Mouse (Mus musculus) limb, embryonic 15.5 days (tissue): ENCODE results near the gene Gm17455. TPM values are rescaled to one million over a fixed set of nuclear protein-coding genes. Genes with fewer than 3 reads are reported as not detected.

Experiments used
- ATAC-seq: fragments of 200-750 bp; cut with Nextera tagmentation; 2 replicates; pipeline ENCODE4 v1.8.0; 2017; ENCODE audit warnings: low read depth, moderate TSS enrichment; ENCODE audit not compliant: insufficient number of reproducible peaks, low FRiP score, low TSS enrichment
- H3K27ac ChIP-seq: fragments of 300-500 bp; sonication (generic); 2 replicates; pipeline ENCODE4 v1.5.1; 2015; ENCODE audit warnings: moderate library complexity, mild to moderate bottlenecking, inconsistent platforms
- H3K27me3 ChIP-seq: fragments of 300-500 bp; sonication (generic); 2 replicates; pipeline ENCODE4 v1.6.1; 2015; ENCODE audit warnings: inconsistent platforms
- H3K36me3 ChIP-seq: fragments of 300-500 bp; sonication (generic); 2 replicates; pipeline ENCODE4 v1.6.1; 2015; ENCODE audit warnings: inconsistent platforms
- H3K4me1 ChIP-seq: fragments of 300-500 bp; sonication (generic); 2 replicates; pipeline ENCODE4 v1.6.1; 2015; ENCODE audit warnings: inconsistent platforms
- H3K4me2 ChIP-seq: fragments of 300-500 bp; sonication (generic); 2 replicates; pipeline ENCODE4 v1.6.1; 2015; ENCODE audit warnings: mild to moderate bottlenecking, inconsistent platforms
- H3K4me3 ChIP-seq: fragments of 300-500 bp; sonication (generic); 2 replicates; pipeline ENCODE4 v1.5.1; 2015; ENCODE audit warnings: mild to moderate bottlenecking, inconsistent platforms
- H3K9ac ChIP-seq: fragments of 300-500 bp; sonication (generic); 2 replicates; pipeline ENCODE4 v1.6.1; 2015; ENCODE audit warnings: inconsistent platforms
- H3K9me3 ChIP-seq: fragments of 300-500 bp; sonication (generic); 2 replicates; pipeline ENCODE4 v1.6.1; 2016; ENCODE audit warnings: inconsistent platforms
- WGBS: fragments of 180-500 bp; shearing (Covaris S2); methylation state at CpG from one replicate; pipeline ENCODE4 v1.1.7; 2015; 5-methylcytosine and 5-hydroxymethylcytosine counted together
- polyA plus RNA-seq: library from polyadenylated mRNA; unstranded; fragments of >200 nt; fragmentation: Nextera tagmentation; extraction: Ambion mirVana; gene quantifications from 2 replicates; pipeline ENCODE4 v1.2.1, GENCODE M21; 2015

Gene Gm17455
- 1.2 and 4.0 TPM in 2 replicates for polyA plus RNA-seq

DNA sequence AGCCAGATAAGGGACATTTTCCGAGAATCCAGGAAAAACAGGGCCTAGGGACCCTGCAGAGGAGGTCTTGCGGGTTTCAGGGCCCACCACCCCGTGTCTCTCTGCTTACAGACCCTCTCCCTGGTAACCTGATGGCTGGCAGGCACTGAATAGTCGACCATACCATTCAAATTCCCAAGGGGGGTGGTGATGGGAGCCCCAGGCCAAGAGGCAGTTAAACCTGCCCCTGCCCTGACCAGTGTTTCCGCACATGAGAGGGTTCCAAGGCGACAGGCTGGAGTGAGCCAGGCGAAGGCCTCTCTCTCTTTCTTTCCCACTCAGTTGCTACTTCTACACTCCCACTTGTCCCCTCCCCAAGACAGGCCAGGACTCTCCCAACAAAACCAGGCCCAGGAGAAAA is at the start of gene Gm17455:
Gene Gm17455, plus strand, starts transcription at position 278 of the 400 bp plus-strand sequence.
- Histone ChIP-seq H3K4me1 (peaks cover 21% of the 10 kb centered on the region), H3K36me3 (no peaks in the 10 kb centered on the region), H3K4me2 (no peak within 1 kb of the TSS), H3K9ac (no peak within 1 kb of the TSS), H3K27ac (peak within 1 kb of the TSS; percentile 33; the same call in 1 of the 2 replicates), H3K27me3 (no peaks in the 10 kb centered on the region), H3K9me3 (no peaks in the 10 kb centered on the region), H3K4me3 (no peak within 1 kb of the TSS)
- WGBS = 59% methylated on average over 7 of the region's 7 CpGs
- ATAC-seq = no peak

DNA sequence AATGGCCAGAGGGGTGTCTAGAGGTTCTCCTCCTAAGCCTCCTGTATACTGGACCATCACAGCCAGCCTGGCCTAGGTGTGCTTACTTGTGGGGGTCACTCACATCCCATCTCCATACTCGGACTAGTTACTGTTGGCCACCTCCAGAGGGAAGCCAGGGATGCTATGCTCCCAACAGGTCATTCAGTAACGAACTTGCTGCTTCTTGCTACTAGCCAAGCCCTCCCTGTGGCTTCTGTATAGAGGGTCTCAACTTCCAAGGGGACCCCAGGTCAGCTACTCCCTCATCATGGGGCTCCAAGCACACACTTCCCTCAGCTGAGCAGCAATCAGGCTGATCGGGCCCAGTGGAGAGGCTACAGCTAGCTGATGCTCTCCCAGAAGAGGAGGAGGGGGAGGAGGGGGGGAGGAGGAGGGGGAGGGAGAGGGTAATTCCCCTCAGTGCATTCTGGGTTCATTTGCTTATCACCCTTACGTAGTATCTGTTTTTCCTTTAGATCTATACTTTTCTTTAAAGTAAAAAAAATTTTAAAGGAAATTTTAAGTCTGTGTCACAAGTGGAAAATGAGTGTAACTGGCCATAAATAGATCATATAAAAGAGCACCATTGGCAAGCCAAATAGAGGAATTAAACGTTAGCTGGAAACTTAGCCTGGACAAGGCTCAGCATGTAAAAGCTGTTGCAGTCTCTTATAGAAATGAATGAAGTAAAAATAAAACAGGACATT is 49.3 kb upstream of the Gm17455 start:
- H3K36me3 ChIP-seq = no peaks in the 10 kb centered on the region
- H3K9ac ChIP-seq = no peak overlapping the region
- H3K4me1 ChIP-seq = peaks cover 76% of the 10 kb centered on the region
- H3K9me3 ChIP-seq = no peaks in the 10 kb centered on the region
- H3K4me3 ChIP-seq = peak overlapping the region; percentile 28
- WGBS = 34% methylated on average over 5 of the region's 5 CpGs
- peak overlapping the region; percentile 89 for H3K27ac ChIP-seq
- H3K4me2 ChIP-seq = peak overlapping the region; percentile 40
- peaks cover 15% of the 10 kb centered on the region for H3K27me3 ChIP-seq
- ATAC-seq = 0 out of 2 replicates have a peak, but pooled peaks have one; percentile 12

DNA sequence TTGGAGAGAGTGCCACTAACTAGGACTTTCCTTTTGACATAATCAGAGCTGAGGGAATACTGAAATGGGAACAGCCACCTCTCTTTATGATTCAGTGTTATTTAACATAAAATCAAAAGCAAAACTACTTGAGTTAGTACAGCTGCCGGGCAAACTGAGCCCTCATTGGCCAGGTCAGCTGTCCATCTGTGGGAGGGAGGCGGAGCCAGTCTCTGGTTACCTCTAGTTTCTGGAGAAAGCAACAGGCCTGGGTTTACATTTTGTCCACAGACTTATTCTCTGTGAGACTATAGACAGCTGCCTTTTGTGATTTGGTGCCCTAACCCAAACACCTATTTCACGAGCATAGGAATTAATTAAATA is 48.7 kb upstream of the Gm17455 start:
- H3K9ac ChIP-seq = no peak overlapping the region
- ATAC-seq = peak; percentile 67; the same call in 1 of the 2 replicates
- H3K4me2 ChIP-seq = peak overlapping the region; percentile 40
- H3K27ac ChIP-seq = peak overlapping the region; percentile 89
- peaks cover 15% of the 10 kb centered on the region for H3K27me3 ChIP-seq
- peaks cover 76% of the 10 kb centered on the region for H3K4me1 ChIP-seq
- H3K4me3 ChIP-seq = peak overlapping the region; percentile 28
- 18% methylated on average over 3 of the region's 3 CpGs for WGBS
- no peaks in the 10 kb centered on the region for H3K9me3 ChIP-seq
- H3K36me3 ChIP-seq = no peaks in the 10 kb centered on the region

DNA sequence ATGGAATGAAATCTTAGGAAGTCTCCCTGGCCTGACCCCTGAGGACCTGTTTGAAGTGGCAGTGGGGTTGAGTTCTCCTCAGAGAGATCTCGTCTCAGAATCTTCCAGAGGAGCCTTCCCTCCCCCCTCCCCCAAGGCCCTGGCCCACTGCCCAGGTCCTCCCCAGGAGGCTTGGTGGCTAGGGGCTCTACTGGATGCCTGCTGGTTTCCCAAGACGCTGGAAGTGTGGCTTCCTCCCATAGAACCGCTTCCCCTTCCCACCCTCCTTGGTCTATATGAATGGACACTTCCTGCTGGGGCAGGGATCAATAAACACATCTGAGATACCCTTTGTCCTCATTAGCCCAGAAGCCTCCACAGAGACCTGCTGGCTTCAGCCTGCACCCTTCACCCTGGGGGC is 48.3 kb upstream of the Gm17455 start:
- Histone ChIP-seq H3K9me3 (no peaks in the 10 kb centered on the region), H3K4me1 (peaks cover 73% of the 10 kb centered on the region), H3K4me3 (no peak overlapping the region), H3K27me3 (peaks cover 15% of the 10 kb centered on the region), H3K27ac (peak overlapping the region; percentile 89), H3K9ac (no peak overlapping the region), H3K36me3 (no peaks in the 10 kb centered on the region), H3K4me2 (0 out of 2 replicates have a peak overlapping the region, but pooled peaks have one; percentile 40)
- ATAC-seq = no peak
- 12% methylated on average over 3 of the region's 3 CpGs for WGBS

DNA sequence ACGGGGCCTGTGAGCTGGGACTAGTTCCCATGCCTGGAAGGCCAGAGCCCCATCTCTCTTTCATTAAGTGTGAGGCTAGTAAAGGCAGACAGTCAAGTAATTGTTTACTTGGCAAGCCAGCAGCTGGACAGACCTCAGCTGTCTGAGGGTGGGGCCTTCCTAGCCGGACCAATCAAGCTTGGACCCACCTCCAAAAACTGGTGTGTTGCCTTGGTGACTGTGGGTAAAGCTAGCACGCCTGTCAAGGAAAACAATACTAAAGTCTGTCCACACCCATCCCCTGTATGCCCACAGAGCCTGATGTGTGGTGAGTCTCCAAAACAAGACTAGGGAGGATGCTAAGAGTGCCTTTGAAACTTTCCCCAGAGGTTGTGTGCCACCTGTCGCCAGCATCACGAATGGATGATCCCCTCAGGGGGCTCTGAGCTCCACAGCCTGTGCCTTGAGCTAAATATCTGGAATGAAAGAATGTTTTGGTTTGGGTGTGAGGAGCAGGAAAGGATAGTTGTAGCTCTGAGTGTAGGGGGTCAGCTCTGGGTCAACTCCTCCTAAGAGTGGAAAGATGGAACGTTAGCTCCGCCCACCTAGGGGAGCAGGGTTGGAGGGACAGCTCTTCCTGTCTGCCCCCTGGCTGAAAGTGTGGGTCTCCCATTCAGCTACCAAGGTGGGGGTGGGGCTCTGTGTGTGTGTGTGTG is 47.6 kb upstream of the Gm17455 start:
- H3K4me2 ChIP-seq = no peak overlapping the region
- H3K4me3 ChIP-seq = no peak overlapping the region
- H3K4me1 ChIP-seq = peaks cover 66% of the 10 kb centered on the region
- H3K27ac ChIP-seq = peak overlapping the region; percentile 89
- no peaks in the 10 kb centered on the region for H3K9me3 ChIP-seq
- peaks cover 12% of the 10 kb centered on the region for H3K27me3 ChIP-seq
- ATAC-seq = peak; percentile 66
- no peaks in the 10 kb centered on the region for H3K36me3 ChIP-seq
- H3K9ac ChIP-seq = no peak overlapping the region
- WGBS = 24% methylated on average over 7 of the region's 7 CpGs

DNA sequence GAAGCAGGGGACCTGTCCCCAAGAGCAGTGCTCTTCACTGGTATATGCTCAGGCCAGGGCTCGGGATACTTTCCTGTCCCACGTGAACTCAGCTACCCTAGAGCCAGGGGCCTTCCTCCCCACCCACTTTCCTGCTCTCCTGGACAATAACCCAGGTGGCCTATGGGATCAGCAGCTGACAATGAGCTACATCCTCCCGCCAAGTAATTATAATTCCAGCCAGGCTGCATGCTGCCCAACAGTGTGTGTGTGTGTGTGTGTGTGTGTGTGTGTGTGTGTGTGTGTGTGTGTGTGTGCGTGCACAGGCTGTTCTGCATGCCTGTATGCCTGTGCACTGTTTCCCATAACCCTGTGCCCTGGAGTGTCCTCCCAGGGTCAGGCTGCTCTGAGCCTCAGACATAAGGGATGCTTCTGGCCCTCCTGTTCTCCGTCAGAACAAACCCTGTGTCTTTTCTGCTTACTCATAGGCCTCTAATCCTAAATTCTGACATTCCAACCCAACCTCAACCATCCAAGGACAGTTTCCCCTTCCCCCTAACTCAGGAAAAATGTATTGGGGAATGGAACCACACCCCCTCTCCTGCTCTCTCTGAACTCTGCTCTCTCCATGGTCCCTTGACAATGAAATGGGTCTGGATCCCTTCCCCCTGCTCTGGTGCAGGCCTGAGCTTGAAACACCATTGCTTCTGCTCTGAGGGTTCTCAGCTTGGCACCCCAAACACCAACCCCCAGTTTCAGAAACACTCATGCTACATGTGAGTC is 46.1 kb upstream of the Gm17455 start:
- 47% methylated on average over 5 of the region's 5 CpGs for whole genome bisulfite sequencing
- 0 out of 2 replicates have a peak overlapping the region, but pooled peaks have one; percentile 17 for H3K27ac ChIP-seq

DNA sequence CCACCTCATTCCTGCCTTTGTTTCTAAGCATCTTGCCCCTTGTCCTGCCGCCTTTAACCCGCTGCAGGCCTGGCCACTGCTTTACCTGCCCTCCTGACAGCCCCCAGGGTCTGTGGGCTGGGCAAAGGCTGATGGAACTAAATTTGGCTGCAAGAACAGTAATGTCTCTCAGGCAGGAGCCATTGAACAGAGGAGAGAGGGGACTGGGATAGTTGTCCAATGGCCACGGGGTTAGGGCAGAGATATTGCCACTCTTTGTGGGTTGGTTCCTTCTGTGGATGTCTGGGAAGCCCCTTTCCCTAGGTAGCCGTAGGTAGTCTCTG is 45.6 kb upstream of the Gm17455 start:
- H3K4me1 ChIP-seq = peaks cover 51% of the 10 kb centered on the region
- no peak for ATAC-seq
- no peak overlapping the region for H3K4me2 ChIP-seq
- 92% methylated on average over 4 of the region's 4 CpGs for whole genome bisulfite sequencing
- H3K36me3 ChIP-seq = no peaks in the 10 kb centered on the region
- no peak overlapping the region for H3K27ac ChIP-seq
- no peak overlapping the region for H3K9ac ChIP-seq
- H3K9me3 ChIP-seq = no peaks in the 10 kb centered on the region
- no peak overlapping the region for H3K4me3 ChIP-seq
- no peaks in the 10 kb centered on the region for H3K27me3 ChIP-seq

More for the DNA sequence above, 46.1 kb upstream of the Gm17455 start:
- H3K36me3 ChIP-seq = no peaks in the 10 kb centered on the region
- no peak for ATAC-seq
- no peak overlapping the region for H3K9ac ChIP-seq
- no peak overlapping the region for H3K4me3 ChIP-seq
- H3K9me3 ChIP-seq = no peaks in the 10 kb centered on the region
- H3K4me2 ChIP-seq = no peak overlapping the region
- peaks cover 53% of the 10 kb centered on the region for H3K4me1 ChIP-seq
- no peaks in the 10 kb centered on the region for H3K27me3 ChIP-seq

DNA sequence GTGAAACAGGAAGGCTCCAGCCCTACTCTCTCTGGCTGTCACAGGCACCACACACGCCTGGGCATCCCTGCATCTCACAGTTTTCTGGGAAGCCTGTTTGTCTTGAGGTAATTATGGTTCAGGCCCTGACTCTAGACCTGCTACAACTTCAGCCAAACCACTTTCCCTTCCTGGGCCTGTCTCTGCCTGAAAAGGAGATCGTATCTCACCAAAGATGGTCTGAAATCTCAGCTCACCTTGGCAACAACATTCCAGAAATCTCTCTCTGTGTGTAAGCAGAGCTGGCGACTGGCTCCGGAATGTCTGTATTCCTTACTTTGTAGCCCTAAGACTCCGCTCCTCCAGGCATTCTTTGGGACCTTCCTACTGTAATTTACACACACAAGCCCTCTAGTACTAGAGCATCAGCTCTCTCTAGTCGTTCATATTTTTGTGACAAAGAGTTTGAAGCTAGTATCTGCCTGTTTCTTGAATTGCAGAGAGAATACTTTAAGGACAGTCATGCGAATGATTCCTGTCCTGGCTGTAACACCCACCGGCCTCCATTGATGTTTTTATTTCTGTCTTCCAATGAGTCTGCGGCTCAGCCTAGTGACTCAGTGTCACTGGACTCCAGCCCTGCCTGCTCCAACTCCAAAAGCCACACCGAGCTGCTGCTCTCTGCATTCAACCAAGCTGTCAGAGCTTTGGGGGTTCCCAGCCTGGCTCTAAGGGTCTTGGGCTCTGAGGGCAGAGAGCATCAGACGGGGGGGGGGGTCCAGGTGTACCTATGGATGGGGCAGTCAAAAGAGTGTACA is 44.4 kb upstream of the Gm17455 start:
- Histone ChIP-seq H3K4me3 (no peak overlapping the region), H3K9me3 (no peaks in the 10 kb centered on the region), H3K4me1 (peaks cover 43% of the 10 kb centered on the region), H3K27me3 (no peaks in the 10 kb centered on the region), H3K9ac (no peak overlapping the region), H3K27ac (peak overlapping the region; percentile 57), H3K4me2 (no peak overlapping the region), H3K36me3 (no peaks in the 10 kb centered on the region)
- WGBS = 50% methylated on average over 11 of the region's 11 CpGs
- ATAC-seq = no peak

DNA sequence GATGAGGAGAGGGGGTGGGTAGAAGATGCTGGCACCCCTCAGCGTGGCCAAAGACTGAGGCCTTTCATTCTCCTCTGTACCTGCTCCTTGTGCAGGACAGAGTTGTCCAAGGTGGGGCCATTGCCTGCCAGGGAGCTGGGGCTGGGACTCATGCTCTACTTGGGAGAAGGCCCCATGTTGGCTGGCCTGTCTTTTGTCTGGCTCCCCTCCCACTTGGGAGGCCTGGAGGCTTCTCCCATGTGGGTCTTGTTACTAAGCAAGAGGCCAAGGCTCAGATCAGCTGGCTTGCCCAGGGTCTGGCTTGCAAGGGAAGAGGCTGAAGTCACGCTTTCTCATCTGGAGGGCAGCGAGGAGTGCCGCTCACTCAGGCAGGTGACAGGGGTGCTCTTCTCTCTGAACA is 42.1 kb upstream of the Gm17455 start:
- Histone ChIP-seq H3K27me3 (no peaks in the 10 kb centered on the region), H3K36me3 (no peaks in the 10 kb centered on the region), H3K4me3 (no peak overlapping the region), H3K4me1 (peaks cover 36% of the 10 kb centered on the region), H3K27ac (no peak overlapping the region), H3K9me3 (no peaks in the 10 kb centered on the region), H3K4me2 (no peak overlapping the region), H3K9ac (no peak overlapping the region)
- no peak for ATAC-seq
- WGBS = 84% methylated on average over 4 of the region's 4 CpGs

DNA sequence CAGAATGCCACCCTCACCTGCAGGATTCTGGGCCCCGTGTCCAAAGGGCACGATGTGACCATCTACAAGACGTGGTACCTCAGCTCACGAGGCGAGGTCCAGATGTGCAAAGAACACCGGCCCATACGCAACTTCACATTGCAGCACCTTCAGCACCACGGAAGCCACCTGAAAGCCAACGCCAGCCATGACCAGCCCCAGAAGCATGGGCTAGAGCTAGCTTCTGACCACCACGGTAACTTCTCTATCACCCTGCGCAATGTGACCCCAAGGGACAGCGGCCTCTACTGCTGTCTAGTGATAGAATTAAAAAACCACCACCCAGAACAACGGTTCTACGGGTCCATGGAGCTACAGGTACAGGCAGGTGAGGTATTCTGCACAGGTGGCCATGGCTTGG is 41.6 kb upstream of the Gm17455 start:
- Histone ChIP-seq H3K9ac (no peak overlapping the region), H3K27me3 (no peaks in the 10 kb centered on the region)
- 91% methylated on average over 14 of the region's 14 CpGs for WGBS

DNA sequence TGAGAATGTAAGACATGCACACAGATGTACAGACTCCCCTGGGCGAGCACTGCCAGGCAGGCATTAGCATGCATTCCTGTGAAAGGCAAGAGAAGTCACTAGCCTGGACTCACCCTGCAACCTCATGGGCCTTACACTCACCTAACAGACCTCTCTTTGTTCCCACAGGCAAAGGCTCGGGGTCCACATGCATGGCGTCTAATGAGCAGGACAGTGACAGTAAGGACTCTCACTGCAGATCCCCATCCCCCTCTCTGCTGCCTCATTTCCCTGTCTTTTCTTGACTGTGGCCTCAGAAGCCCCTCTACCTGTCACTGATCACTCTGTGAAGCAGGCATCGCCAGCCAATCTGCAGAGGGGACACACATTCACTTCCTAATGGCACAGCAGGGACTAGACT is 40.8 kb upstream of the Gm17455 start:
- WGBS = 46% methylated on average over 4 of the region's 4 CpGs
- ATAC-seq = no peak
- peaks cover 31% of the 10 kb centered on the region for H3K4me1 ChIP-seq
- no peak overlapping the region for H3K4me2 ChIP-seq
- no peaks in the 10 kb centered on the region for H3K27me3 ChIP-seq
- no peak overlapping the region for H3K4me3 ChIP-seq
- H3K9me3 ChIP-seq = no peaks in the 10 kb centered on the region
- no peak overlapping the region for H3K9ac ChIP-seq
- H3K27ac ChIP-seq = no peak overlapping the region
- H3K36me3 ChIP-seq = no peaks in the 10 kb centered on the region

More for the DNA sequence above, 41.6 kb upstream of the Gm17455 start:
- ATAC-seq = no peak
- peaks cover 38% of the 10 kb centered on the region for H3K4me1 ChIP-seq
- H3K27ac ChIP-seq = no peak overlapping the region
- no peaks in the 10 kb centered on the region for H3K9me3 ChIP-seq
- no peaks in the 10 kb centered on the region for H3K36me3 ChIP-seq
- no peak overlapping the region for H3K4me2 ChIP-seq
- H3K4me3 ChIP-seq = no peak overlapping the region
